Mouse (Mus musculus) ES-E14 (cell line): Measurements from ENCODE around the gene Cdk2ap1.
"Not testable (repeated sequence)": the region's sequence is repeated elsewhere in the genome, so short reads cannot be mapped to it uniquely, and the experiment has no call there.

Experiments
- CHD2 ChIP-seq: IDR thresholded peaks from 2 replicates; pipeline ENCODE4 v1.6.1; 2014; ENCODE audit warnings: mild to moderate bottlenecking, low read depth, low read length, inconsistent platforms
- HCFC1 ChIP-seq: IDR thresholded peaks from 2 replicates; pipeline ENCODE4 v1.6.1; 2012; ENCODE audit warnings: low read length, inconsistent platforms, borderline replicate concordance; ENCODE audit not compliant: insufficient read depth
- MAFK ChIP-seq: IDR thresholded peaks from 2 replicates; pipeline ENCODE4 v1.6.1; 2014; ENCODE audit warnings: mild to moderate bottlenecking, low read depth, low read length, inconsistent platforms; ENCODE audit not compliant: insufficient read depth
- ZC3H11A ChIP-seq: IDR thresholded peaks from 2 replicates; pipeline ENCODE4 v1.6.1; 2012; ENCODE audit warnings: low read depth, mild to moderate bottlenecking, inconsistent platforms, low read length, borderline replicate concordance
- ZNF384 ChIP-seq: IDR thresholded peaks from 2 replicates; pipeline ENCODE4 v1.6.1; 2012; ENCODE audit warnings: low read depth, low read length, inconsistent platforms

DNA sequence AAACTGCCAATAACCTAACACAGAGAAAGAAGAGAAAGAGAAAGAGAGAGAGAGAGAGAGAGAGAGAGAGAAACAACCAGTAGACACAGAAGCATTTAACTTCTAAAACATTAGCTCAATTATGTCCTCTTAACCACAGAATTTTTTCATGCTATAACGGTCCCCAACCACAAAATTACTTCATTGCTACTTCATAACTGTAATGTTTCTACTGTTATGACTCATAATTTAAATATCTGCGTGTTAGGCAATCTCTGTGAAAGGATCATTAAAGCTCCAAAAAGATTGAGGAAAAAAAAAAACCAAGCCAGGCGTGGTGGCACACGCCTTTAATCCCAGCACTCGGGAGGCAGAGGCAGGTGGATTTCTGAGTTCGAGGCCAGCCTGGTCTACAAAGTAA, 60.0 kb downstream of the Cdk2ap1 start:
- TF ChIP-seq CHD2, HCFC1, MAFK, ZC3H11A, ZNF384: not testable (repeated sequence)
